Mouse (Mus musculus) hindbrain, embryonic 12.5 days (tissue): ENCODE measurements around the gene Lmnb2. TPM values are rescaled to one million over a fixed set of nuclear protein-coding genes. Genes with fewer than 3 reads are reported as not detected.

ENCODE experiments used
- ATAC-seq: fragments of 200-750 bp; cut with Nextera tagmentation; 2 replicates; pipeline ENCODE4 v1.8.0; 2017; ENCODE audit warnings: moderate TSS enrichment; ENCODE audit not compliant: low FRiP score
- H3K27ac ChIP-seq: fragments of 300-500 bp; sonication (generic); 2 replicates; pipeline ENCODE4 v1.5.1; 2016; ENCODE audit warnings: mild to moderate bottlenecking
- H3K27me3 ChIP-seq: fragments of 300-500 bp; sonication (generic); 2 replicates; pipeline ENCODE4 v1.6.1; 2016; ENCODE audit warnings: mild to moderate bottlenecking
- H3K36me3 ChIP-seq: fragments of 300-500 bp; sonication (generic); 2 replicates; pipeline ENCODE4 v1.6.1; 2016; ENCODE audit warnings: mild to moderate bottlenecking
- H3K4me1 ChIP-seq: fragments of 300-500 bp; sonication (generic); 2 replicates; pipeline ENCODE4 v1.6.1; 2016
- H3K4me2 ChIP-seq: fragments of 300-500 bp; sonication (generic); replicated peaks from 2 replicates; pipeline ENCODE4 v1.6.1; 2016; ENCODE audit warnings: mild to moderate bottlenecking
- H3K4me3 ChIP-seq: fragments of 300-500 bp; sonication (generic); 2 replicates; pipeline ENCODE4 v1.5.1; 2016; ENCODE audit warnings: mild to moderate bottlenecking
- H3K9ac ChIP-seq: fragments of 300-500 bp; sonication (generic); 2 replicates; pipeline ENCODE4 v1.6.1; 2016; ENCODE audit warnings: mild to moderate bottlenecking, moderate library complexity
- H3K9me3 ChIP-seq: fragments of 300-500 bp; sonication (generic); replicated peaks from 2 replicates; pipeline ENCODE4 v1.6.1; 2016; ENCODE audit warnings: mild to moderate bottlenecking
- WGBS: fragments of 180-500 bp; shearing (Covaris S2); methylation state at CpG from one replicate; pipeline ENCODE4 v1.1.7; 2016; 5-methylcytosine and 5-hydroxymethylcytosine counted together
- polyA plus RNA-seq: library from polyadenylated mRNA; unstranded; fragments of >200 nt; fragmentation: Nextera tagmentation; extraction: Ambion mirVana; gene quantifications from 2 replicates; pipeline ENCODE4 v1.2.1, GENCODE M21; 2016

Gene Lmnb2
- polyA plus RNA-seq, 1 experiment from 2014 or later, result 56.8 TPM

- Histone ChIP-seq H3K4me3 (peak overlapping the region; percentile 89), H3K27me3 (peaks cover 4% of the 10 kb centered on the region; the same call in 1 of the 2 replicates), H3K9ac (peak overlapping the region; percentile 88), H3K36me3 (peaks cover 20% of the 10 kb centered on the region), H3K9me3 (no peaks in the 10 kb centered on the region), H3K27ac (peak overlapping the region; percentile 66; the same call in 1 of the 2 replicates), H3K4me2 (peak overlapping the region; percentile 98), H3K4me1 (peaks cover 33% of the 10 kb centered on the region)
- 5% methylated on average over 15 of the region's 15 CpGs for WGBS
- peak; percentile 18 for ATAC-seq
Observed at GRCm38 (mm10) chr10:80917336-80917778, 688 bp downstream of the Lmnb2 start.

DNA sequence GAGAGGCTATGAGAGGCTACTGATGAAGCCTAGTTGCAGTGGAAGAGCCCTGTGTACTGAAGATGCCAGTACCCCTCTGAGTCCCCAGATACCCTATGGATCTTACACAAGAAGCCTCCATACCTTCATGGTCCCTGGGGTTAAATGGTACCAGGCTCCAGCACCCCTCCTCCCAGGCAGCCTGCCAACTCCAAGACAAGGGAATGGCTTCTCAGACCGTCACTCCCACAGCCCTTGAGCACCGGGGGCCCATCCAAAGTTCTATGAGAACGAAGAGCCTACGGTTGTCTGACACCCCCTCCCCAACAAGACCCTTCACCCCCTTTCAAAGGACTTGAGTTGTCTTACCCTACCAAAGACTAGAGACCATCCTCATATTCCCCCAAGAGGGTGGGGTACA lies 2.3 kb downstream of the Lmnb2 start:
- Histone ChIP-seq H3K9ac (no peak overlapping the region), H3K27ac (no peak overlapping the region), H3K4me3 (no peak overlapping the region), H3K4me2 (no peak overlapping the region), H3K4me1 (peaks cover 28% of the 10 kb centered on the region), H3K9me3 (no peaks in the 10 kb centered on the region), H3K27me3 (peaks cover 4% of the 10 kb centered on the region; the same call in 1 of the 2 replicates), H3K36me3 (peaks cover 34% of the 10 kb centered on the region)
- no peak for ATAC-seq
- WGBS, result 92% methylated on average over 4 of the region's 4 CpGs

DNA sequence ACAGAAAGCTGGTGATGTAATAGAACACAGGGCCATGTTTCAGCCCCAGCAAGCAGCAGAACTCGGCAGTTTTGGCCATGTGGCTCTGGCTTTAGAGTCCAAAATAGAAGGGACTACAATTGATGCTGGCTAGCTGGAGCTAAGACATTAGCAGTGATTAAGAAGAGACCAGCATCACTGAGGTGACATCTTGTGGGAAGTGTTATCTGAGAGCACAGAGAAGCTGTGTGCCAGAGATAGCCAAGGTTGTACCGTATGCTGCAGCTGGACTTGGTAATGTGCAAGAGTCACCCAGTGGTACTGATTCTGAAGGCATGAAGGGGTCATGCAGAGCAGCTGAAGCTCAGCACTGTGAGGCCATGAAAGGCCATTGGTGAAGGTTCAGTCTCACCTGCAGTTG lies 2.8 kb downstream of the Lmnb2 start:
- H3K27ac ChIP-seq, result no peak overlapping the region
- ATAC-seq, result no peak
- peaks cover 39% of the 10 kb centered on the region for H3K36me3 ChIP-seq

DNA sequence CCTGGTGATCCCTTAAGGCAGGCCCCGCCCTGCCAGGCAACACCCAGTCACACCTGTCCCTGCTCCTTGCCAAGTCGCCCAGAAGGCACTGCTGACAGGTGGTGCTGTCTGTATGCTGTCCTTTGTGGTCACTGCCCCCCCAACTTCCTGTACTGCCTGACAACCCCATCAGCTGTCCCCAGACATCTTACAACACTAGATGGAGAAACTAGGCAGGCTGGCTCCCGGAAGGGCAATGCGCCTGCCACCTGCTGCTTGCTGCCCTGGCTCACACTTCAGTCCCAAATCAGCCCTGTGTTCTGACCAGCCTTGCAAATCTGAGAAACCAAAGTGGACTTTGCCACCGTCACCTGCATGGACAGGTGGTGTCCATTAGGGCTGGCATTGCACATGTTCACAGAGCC lies 3.8 kb downstream of the Lmnb2 start:
- WGBS, result 92% methylated on average over 5 of the region's 5 CpGs
- no peak overlapping the region for H3K9ac ChIP-seq

More for the DNA sequence above, 2.8 kb downstream of the Lmnb2 start:
- H3K4me2 ChIP-seq, result no peak overlapping the region
- no peaks in the 10 kb centered on the region for H3K9me3 ChIP-seq
- no peak overlapping the region for H3K9ac ChIP-seq
- H3K4me1 ChIP-seq, result peaks cover 28% of the 10 kb centered on the region
- WGBS, result 90% methylated on average over 2 of the region's 2 CpGs
- H3K4me3 ChIP-seq, result no peak overlapping the region
- peaks cover 4% of the 10 kb centered on the region; the same call in 1 of the 2 replicates for H3K27me3 ChIP-seq

DNA sequence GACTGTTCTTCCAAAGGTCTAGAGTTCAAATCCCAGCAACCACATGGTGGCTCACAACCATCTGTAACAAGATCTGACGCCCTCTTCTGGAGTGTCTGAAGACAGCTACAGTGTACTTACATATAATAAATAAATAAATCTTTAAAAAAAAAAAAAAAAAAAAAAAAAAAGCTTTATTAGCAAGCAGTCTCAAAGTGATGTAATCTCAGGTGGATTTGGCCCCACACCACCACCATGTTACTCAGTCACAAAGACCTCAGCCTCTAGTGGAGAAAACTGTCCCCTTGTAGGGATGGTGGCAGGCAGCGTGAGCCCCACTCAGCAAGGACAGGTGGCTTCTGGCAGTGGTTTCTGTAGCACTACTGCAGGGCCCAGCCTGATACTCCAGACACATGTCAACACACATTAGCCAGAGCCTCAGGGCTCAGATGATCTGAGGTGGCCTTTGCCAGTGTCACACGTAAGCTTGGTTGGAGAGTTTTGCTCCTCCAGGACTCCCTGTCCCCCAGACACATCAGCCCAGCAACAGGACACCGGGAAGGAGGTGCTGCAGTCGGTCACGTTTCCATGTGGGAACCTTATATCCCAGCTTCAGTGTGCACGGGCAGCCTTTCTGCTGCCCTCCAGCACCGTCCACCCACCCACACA lies 4.6 kb downstream of the Lmnb2 start:
- WGBS, result 84% methylated on average over 7 of the region's 8 CpGs
- Histone ChIP-seq H3K27ac (no peak overlapping the region), H3K27me3 (no peaks in the 10 kb centered on the region), H3K4me2 (no peak overlapping the region), H3K4me3 (no peak overlapping the region), H3K4me1 (peaks cover 26% of the 10 kb centered on the region), H3K9me3 (no peaks in the 10 kb centered on the region), H3K9ac (no peak overlapping the region), H3K36me3 (peaks cover 57% of the 10 kb centered on the region)
- no peak for ATAC-seq

More for the DNA sequence above, 3.8 kb downstream of the Lmnb2 start:
- Histone ChIP-seq H3K4me3 (no peak overlapping the region), H3K36me3 (peaks cover 49% of the 10 kb centered on the region), H3K27me3 (peaks cover 3% of the 10 kb centered on the region; the same call in 1 of the 2 replicates), H3K4me2 (no peak overlapping the region), H3K27ac (no peak overlapping the region), H3K4me1 (peaks cover 28% of the 10 kb centered on the region), H3K9me3 (no peaks in the 10 kb centered on the region)
- no peak for ATAC-seq

DNA sequence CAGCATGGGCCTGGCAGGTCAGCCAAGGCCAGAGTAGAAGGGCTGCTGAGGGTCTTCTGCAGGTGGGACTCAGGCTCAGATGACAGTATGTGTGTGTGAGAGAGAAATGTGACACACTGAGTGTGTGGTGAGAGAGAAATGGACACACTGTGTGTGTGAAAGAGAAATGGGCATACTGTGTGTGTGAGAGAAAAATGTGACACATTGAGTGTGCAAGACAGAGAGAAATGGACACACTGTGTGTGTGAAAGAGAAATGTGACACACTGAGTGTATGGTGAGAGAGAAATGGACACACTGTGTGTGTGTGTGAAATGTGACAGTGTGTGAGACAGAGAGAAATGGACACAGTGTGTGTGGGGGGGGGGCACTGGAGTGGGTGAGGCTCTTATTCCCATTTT lies 6.2 kb downstream of the Lmnb2 start:
- no peak overlapping the region for H3K4me2 ChIP-seq
- no peak overlapping the region for H3K4me3 ChIP-seq
- H3K36me3 ChIP-seq, result peaks cover 73% of the 10 kb centered on the region
- no peak overlapping the region for H3K9ac ChIP-seq
- no peak overlapping the region for H3K27ac ChIP-seq
- no peaks in the 10 kb centered on the region for H3K9me3 ChIP-seq
- no peaks in the 10 kb centered on the region for H3K27me3 ChIP-seq
- ATAC-seq, result no peak
- H3K4me1 ChIP-seq, result peaks cover 16% of the 10 kb centered on the region

DNA sequence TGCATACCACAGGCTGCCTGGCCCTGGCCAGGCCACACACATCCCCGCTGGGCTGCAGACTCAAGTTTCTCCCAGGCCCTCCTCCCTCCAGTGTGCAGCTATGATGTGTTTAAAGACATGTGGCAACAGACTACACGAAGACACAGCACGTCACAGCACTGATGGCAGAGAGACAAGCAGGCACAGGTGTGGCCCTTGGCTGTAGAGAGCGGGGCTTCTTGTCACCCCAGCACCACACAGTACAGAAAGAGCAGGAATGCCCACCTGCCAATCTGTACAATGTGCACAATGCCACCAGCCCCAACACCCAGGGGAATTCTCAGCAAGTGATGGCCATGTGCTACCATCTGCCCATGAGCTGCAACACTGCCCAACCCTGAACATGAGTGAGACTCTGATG lies 6.7 kb downstream of the Lmnb2 start:
- no peak overlapping the region for H3K4me3 ChIP-seq
- WGBS, result 94% methylated on average over 4 of the region's 4 CpGs
- H3K36me3 ChIP-seq, result peaks cover 76% of the 10 kb centered on the region
- H3K4me2 ChIP-seq, result no peak overlapping the region
- peaks cover 11% of the 10 kb centered on the region for H3K4me1 ChIP-seq
- H3K27ac ChIP-seq, result no peak overlapping the region
- no peak for ATAC-seq
- no peaks in the 10 kb centered on the region for H3K27me3 ChIP-seq
- no peaks in the 10 kb centered on the region for H3K9me3 ChIP-seq
- no peak overlapping the region for H3K9ac ChIP-seq

DNA sequence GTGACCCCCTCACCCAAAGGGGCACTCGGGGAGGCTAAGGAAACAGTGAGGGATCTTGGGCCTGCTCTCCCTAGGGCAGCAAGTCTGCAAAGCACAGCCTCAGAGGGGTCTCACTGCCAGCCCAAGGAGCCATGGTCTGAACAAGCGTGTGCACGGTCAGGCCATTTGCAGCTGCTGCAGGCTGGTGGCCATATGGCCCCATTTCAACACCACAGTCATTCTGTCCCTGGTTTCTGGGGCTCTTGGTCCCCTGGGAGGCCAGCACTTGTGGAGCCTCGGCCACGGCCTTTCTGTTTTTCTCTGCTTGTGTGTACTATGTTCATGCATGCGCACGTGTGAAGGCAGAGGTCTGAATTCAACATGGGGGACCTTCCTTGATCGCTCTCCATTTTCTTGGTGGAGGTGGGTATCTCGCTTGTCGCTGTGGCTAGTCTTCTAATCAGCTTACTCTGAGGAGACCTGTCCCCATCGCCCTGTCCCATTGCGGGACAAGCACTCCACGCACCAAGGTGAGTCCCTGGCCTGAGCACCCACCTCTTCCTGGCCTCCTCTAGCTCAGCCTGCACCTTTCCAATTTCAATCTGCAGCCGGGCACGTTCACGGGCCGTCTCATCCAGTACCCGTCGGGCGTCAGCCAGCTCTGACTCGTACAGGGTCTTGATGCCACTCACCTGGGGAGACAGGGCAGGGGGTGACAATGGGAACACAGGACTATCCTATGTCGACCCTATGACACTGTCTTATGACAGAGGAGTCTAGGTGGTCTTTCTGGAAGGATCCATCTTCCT lies 8.5 kb downstream of the Lmnb2 start:
- Histone ChIP-seq H3K27me3 (no peaks in the 10 kb centered on the region), H3K36me3 (peaks cover 81% of the 10 kb centered on the region), H3K4me1 (no peaks in the 10 kb centered on the region), H3K4me2 (no peak overlapping the region), H3K4me3 (no peak overlapping the region), H3K9ac (no peak overlapping the region), H3K27ac (no peak overlapping the region), H3K9me3 (no peaks in the 10 kb centered on the region)
- 94% methylated on average over 22 of the region's 22 CpGs for WGBS
- ATAC-seq, result no peak

DNA sequence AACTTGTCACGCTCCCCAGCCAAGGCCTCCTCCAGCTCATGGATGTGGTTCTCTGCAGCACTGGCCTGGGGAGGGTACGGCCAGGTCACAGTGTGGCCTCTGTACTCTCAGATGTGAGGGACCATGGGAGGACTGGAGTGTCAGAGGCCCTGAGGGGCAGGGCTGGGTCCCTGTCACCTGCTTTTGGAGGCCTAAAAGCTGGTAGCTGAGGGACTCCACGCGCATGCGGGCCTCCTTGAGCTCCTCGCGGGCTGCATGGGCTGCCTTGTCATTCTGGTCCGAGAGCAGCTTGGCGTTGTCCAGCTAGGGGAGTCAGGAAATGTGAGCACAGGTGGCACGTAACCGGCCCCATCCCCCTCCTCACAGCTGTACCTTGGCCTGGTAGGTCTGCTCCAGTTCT lies 13.3 kb downstream of the Lmnb2 start:
- WGBS, result 92% methylated on average over 11 of the region's 11 CpGs
- H3K27ac ChIP-seq, result no peak overlapping the region
- ATAC-seq, result no peak
- H3K4me3 ChIP-seq, result no peak overlapping the region; the same call in 1 of the 2 replicates
- peaks cover 3% of the 10 kb centered on the region for H3K4me1 ChIP-seq
- peaks cover 76% of the 10 kb centered on the region for H3K36me3 ChIP-seq
- H3K27me3 ChIP-seq, result no peaks in the 10 kb centered on the region
- H3K4me2 ChIP-seq, result no peak overlapping the region
- H3K9ac ChIP-seq, result no peak overlapping the region
- H3K9me3 ChIP-seq, result no peaks in the 10 kb centered on the region

GRCm38 (mm10) chr10:80904004-80904693 lies 13.9 kb downstream of the Lmnb2 start:
- H3K4me2 ChIP-seq, result no peak overlapping the region
- H3K4me3 ChIP-seq, result no peak overlapping the region; the same call in 1 of the 2 replicates
- no peaks in the 10 kb centered on the region for H3K9me3 ChIP-seq
- peaks cover 8% of the 10 kb centered on the region for H3K4me1 ChIP-seq
- no peak for ATAC-seq
- peaks cover 76% of the 10 kb centered on the region for H3K36me3 ChIP-seq
- H3K27ac ChIP-seq, result no peak overlapping the region
- H3K9ac ChIP-seq, result no peak overlapping the region
- no peaks in the 10 kb centered on the region for H3K27me3 ChIP-seq
- WGBS, result 88% methylated on average over 28 of the region's 28 CpGs

DNA sequence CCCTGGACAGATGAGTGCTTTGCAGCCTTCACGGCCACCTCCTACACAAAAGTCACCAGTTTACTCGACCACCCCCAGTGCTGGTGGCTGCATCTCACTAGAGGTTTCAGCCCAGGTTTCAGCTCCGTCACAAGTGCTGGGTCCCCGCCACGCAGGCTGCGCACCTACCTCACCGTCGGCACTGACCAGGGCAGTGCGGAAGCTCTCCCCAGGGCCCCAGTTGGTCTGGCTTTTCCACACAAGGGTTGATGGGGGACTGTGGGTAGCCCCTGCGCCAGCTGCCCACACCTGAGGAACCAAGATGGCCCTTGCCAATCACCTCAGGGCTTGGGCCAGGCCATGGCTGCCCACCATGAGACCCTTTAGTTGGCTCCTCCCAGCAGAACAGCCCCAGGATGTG lies 14.8 kb downstream of the Lmnb2 start:
- 91% methylated on average over 10 of the region's 10 CpGs for WGBS
- Histone ChIP-seq H3K4me3 (no peak overlapping the region), H3K9me3 (no peaks in the 10 kb centered on the region), H3K27me3 (no peaks in the 10 kb centered on the region), H3K36me3 (peaks cover 75% of the 10 kb centered on the region), H3K4me2 (no peak overlapping the region), H3K27ac (no peak overlapping the region), H3K4me1 (peaks cover 16% of the 10 kb centered on the region), H3K9ac (no peak overlapping the region)
- ATAC-seq, result no peak

GRCm38 (mm10) chr10:80902273-80902940 lies 15.6 kb downstream of the Lmnb2 start:
- peaks cover 73% of the 10 kb centered on the region for H3K36me3 ChIP-seq
- H3K4me3 ChIP-seq, result no peak overlapping the region
- 95% methylated on average over 9 of the region's 9 CpGs for WGBS
- H3K9me3 ChIP-seq, result no peaks in the 10 kb centered on the region
- H3K27me3 ChIP-seq, result no peaks in the 10 kb centered on the region
- H3K27ac ChIP-seq, result no peak overlapping the region
- no peak overlapping the region for H3K9ac ChIP-seq
- peaks cover 20% of the 10 kb centered on the region for H3K4me1 ChIP-seq
- ATAC-seq, result no peak
- no peak overlapping the region for H3K4me2 ChIP-seq
